8 mouse cellular contexts compared by ENCODE assay signal in genomic region chr17:35088825-35089644, GRCm38 (mm10). TPM values are rescaled to one million over a fixed set of nuclear protein-coding genes. Genes with fewer than 3 reads are reported as not detected.
DNase-seq lines count a peak whose midpoint lies in the region; ATAC-seq lines count a peak whose summit lies in the region.

Gene Abhd16a, plus strand, starts transcription at chr17:35089263.

- H3K4me2 ChIP-seq in forebrain, embryonic 11.5 days (ENCODE audit: low read depth, low read length, severe bottlenecking) = peak within 1 kb of the TSS; percentile 67
- H3K4me2 ChIP-seq in heart, embryonic 16.5 days (ENCODE audit: low read depth, low read length) = peak within 1 kb of the TSS; percentile 86
- H3K4me2 ChIP-seq in liver, embryonic 15.5 days = peak within 1 kb of the TSS; percentile 83
- peak within 1 kb of the TSS; percentile 66 for H3K4me2 ChIP-seq in neural tube, embryonic 12.5 days (replicated peaks)

- peak; percentile 98 for ATAC-seq in forebrain, embryonic 11.5 days (replicated peaks; ENCODE audit: low FRiP score)
- peak; percentile 99 for ATAC-seq in heart, embryonic 16.5 days (replicated peaks; ENCODE audit: extremely low read depth, insufficient read depth, low FRiP score)
- ATAC-seq in liver, embryonic 15.5 days (ENCODE audit: insufficient read depth) = peak; percentile 97
- peak; percentile 98 for ATAC-seq in neural tube, embryonic 12.5 days (ENCODE audit: low FRiP score, low read depth)

- no peaks in the 10 kb centered on the region for H3K27me3 ChIP-seq in forebrain, embryonic 11.5 days (ENCODE audit: control insufficient read depth, insufficient read depth, low read length)
- H3K27me3 ChIP-seq in heart, embryonic 16.5 days (ENCODE audit: control insufficient read depth, insufficient read depth, low read length) = no peaks in the 10 kb centered on the region
- H3K27me3 ChIP-seq in liver, embryonic 15.5 days = no peaks in the 10 kb centered on the region
- H3K27me3 ChIP-seq in neural tube, embryonic 12.5 days (replicated peaks) = no peaks in the 10 kb centered on the region

- WGBS in forebrain, embryonic 11.5 days = 3% methylated on average over 63 of the region's 67 CpGs
- 3% methylated on average over 67 of the region's 67 CpGs for WGBS in heart, embryonic 16.5 days
- 2% methylated on average over 67 of the region's 67 CpGs for WGBS in liver, embryonic 15.5 days (ENCODE audit: insufficient replicate concordance)
- 3% methylated on average over 67 of the region's 67 CpGs for WGBS in neural tube, embryonic 12.5 days

- DNase-seq in CD8-positive naive resting alpha-beta T cell, adult 2 months (ENCODE audit: low read depth in 2 of 2, low spot score in 2 of 2) = peak; percentile 85 to 92
- DNase-seq in c-Kit-positive CD71-negative TER-119-negative erythroid progenitor cells, embryonic 14.5 days (ENCODE audit: low read depth) = peak; percentile 83
- DNase-seq in forebrain, embryonic 11.5 days (ENCODE audit: low spot score) = peak; percentile 96
- peak; percentile 96 to 97 for DNase-seq in kidney, postnatal 36 days
- peak; percentile 85 for DNase-seq in telencephalon, adult 2 months (ENCODE audit: low read depth, low spot score)

- no peaks in the 10 kb centered on the region; the same call in 1 of the 2 replicates for H3K36me3 ChIP-seq in forebrain, embryonic 11.5 days (ENCODE audit: control insufficient read depth, insufficient read depth, low read length)
- H3K36me3 ChIP-seq in heart, embryonic 16.5 days (ENCODE audit: control insufficient read depth, insufficient read depth) = peaks cover 14% of the 10 kb centered on the region; the same call in 1 of the 2 replicates
- H3K36me3 ChIP-seq in liver, embryonic 15.5 days (replicated peaks) = peaks cover 35% of the 10 kb centered on the region
- peaks cover 27% of the 10 kb centered on the region for H3K36me3 ChIP-seq in neural tube, embryonic 12.5 days

- peak within 1 kb of the TSS; percentile 60 for H3K4me3 ChIP-seq in forebrain, embryonic 11.5 days (ENCODE audit: low read depth, low read length)
- peak within 1 kb of the TSS; percentile 78 for H3K4me3 ChIP-seq in heart, embryonic 16.5 days (ENCODE audit: low read length)
- H3K4me3 ChIP-seq in liver, embryonic 15.5 days (replicated peaks) = peak within 1 kb of the TSS; percentile 79
- peak within 1 kb of the TSS; percentile 61 for H3K4me3 ChIP-seq in neural tube, embryonic 12.5 days

- H3K9ac ChIP-seq in forebrain, embryonic 11.5 days (ENCODE audit: low read length) = peak within 1 kb of the TSS; percentile 90
- peak within 1 kb of the TSS; percentile 94 for H3K9ac ChIP-seq in heart, embryonic 16.5 days (ENCODE audit: low read length)
- H3K9ac ChIP-seq in liver, embryonic 15.5 days = peak within 1 kb of the TSS; percentile 92
- peak within 1 kb of the TSS; percentile 88 for H3K9ac ChIP-seq in neural tube, embryonic 12.5 days

- no peaks in the 10 kb centered on the region for H3K9me3 ChIP-seq in forebrain, embryonic 11.5 days (ENCODE audit: control insufficient read depth, low read length)
- H3K9me3 ChIP-seq in heart, embryonic 16.5 days (replicated peaks; ENCODE audit: control insufficient read depth, low read length) = no peaks in the 10 kb centered on the region
- no peaks in the 10 kb centered on the region for H3K9me3 ChIP-seq in liver, embryonic 15.5 days (replicated peaks)
- H3K9me3 ChIP-seq in neural tube, embryonic 12.5 days = no peaks in the 10 kb centered on the region

- peak within 1 kb of the TSS; percentile 93 for H3K27ac ChIP-seq in forebrain, embryonic 11.5 days (ENCODE audit: low read depth, low read length)
- peak within 1 kb of the TSS; percentile 98 for H3K27ac ChIP-seq in heart, embryonic 16.5 days (ENCODE audit: low read length)
- peak within 1 kb of the TSS; percentile 97 for H3K27ac ChIP-seq in liver, embryonic 15.5 days (replicated peaks)
- H3K27ac ChIP-seq in neural tube, embryonic 12.5 days = peak within 1 kb of the TSS; percentile 87

- H3K4me1 ChIP-seq in forebrain, embryonic 11.5 days (replicated peaks; ENCODE audit: control insufficient read depth, insufficient read depth, low read length) = peaks cover 6% of the 10 kb centered on the region; the same call in 1 of the 2 replicates
- H3K4me1 ChIP-seq in heart, embryonic 16.5 days (ENCODE audit: control insufficient read depth, insufficient read depth, low read length) = peaks cover 9% of the 10 kb centered on the region
- peaks cover 48% of the 10 kb centered on the region for H3K4me1 ChIP-seq in liver, embryonic 15.5 days (replicated peaks)
- peaks cover 14% of the 10 kb centered on the region for H3K4me1 ChIP-seq in neural tube, embryonic 12.5 days

RNA-seq across cellular contexts. Expression of gene Abhd16a, which starts in this region (rescaled TPM):
- 52.6 and 53.8 TPM in 2 replicates for polyA plus RNA-seq in forebrain, embryonic 11.5 days (2014; fragmentation: Nextera tagmentation; extraction: Ambion mirVana)
- 80.9 and 83.3 TPM in 2 replicates for polyA plus RNA-seq in heart, embryonic 16.5 days (2015; fragmentation: Nextera tagmentation; extraction: Ambion mirVana)
- polyA plus RNA-seq in liver, embryonic 15.5 days (2015; fragmentation: Nextera tagmentation; extraction: Ambion mirVana) = 50.0 and 53.2 TPM in 2 replicates
- polyA plus RNA-seq in neural tube, embryonic 12.5 days (2016; fragmentation: Nextera tagmentation; extraction: Ambion mirVana) = 78.7 and 83.6 TPM in 2 replicates

Comparison
In these comparisons a context has a peak if more than half of its experiments do, and no peak if none do; other contexts are left out.
1. Peak in every context shown above with its lines: DNase-seq, ATAC-seq, H3K4me3 ChIP-seq and H3K27ac ChIP-seq.